Mouse (Mus musculus) heart, postnatal 14 days (tissue): ENCODE measurements at regions not wholly inside any gene's neighbourhood (a gene's known extent, or its start where the extent isn't known, plus 50 kb on each side); places are given as distances from the start of the nearest gene placed in this dataset.

Experiments used
- DNase-seq, 2 experiments: peaks; one replicate each; pipeline ENCODE4 v3.0.0; 2021 to 2022
- intact Hi-C: fragments of 180-260 bp; cut with DNase I; formaldehyde crosslinking; loops from one replicate; pipeline ENCODE4 v1.15.1; 2025

DNA sequence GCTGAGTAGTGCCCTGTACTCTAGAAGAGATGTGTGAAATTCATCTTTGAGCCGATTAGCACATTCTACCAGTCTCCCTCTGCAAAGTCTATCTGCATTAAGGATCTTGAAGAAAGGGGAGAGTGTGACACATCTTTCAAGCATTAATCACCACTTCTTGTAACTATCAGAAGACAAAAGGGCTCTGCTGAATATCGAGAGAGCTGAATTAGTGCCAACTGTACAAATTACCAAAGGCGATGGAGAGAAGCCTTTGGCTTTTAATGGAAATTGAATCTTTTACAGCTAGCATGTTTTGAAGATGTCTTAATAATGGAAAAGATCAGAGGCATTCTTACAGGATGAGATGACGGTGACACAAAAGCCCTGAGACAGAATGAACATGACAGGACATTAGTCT lies 97.2 kb upstream of the Pam start:
- intact Hi-C loops: no loop called here
- DNase-seq: no peak

DNA sequence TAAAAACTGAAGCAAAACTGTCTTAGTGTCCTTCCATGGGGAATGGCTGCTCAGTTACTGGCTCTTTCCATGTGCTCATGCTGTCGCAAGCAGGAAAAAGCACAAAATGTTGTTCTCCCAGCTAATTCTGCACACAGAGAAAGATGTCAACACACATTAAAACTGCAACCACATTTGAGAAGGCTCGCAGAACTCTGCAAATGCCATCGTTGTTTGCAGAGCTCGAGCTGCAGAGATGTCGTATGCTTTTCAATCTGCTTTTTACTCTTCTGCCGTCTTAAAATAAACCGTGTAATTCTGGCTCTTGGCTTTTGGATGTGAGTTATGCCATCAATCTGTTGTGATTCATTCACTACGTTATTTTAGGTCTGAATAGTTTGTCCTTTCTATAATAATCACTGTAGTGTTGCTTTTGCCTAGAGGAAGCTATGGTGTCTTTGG lies 96.6 kb upstream of the Pam start:
- DNase-seq: no peak
- intact Hi-C loops: no loop called here

DNA sequence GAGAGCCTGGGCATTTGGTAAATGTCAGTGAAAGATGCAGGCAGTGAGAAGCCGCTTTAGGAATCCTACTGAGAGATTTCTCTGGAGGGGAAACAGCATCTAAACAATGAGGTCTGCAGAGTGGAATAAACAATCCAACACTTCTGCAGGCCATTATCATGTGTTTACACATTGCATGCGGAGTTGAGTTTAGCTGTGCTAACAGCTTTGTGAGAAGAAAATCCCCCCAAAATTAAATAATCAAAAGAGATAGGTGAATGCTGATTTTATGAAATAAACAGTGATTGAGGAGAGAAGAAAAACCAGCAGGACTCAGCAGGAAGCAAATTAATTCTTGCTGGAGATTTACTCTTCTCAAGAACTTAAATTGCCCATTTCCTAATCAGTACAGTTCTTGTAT lies 95.9 kb upstream of the Pam start:
- DNase-seq: no peak
- intact Hi-C loops: no loop called here

DNA sequence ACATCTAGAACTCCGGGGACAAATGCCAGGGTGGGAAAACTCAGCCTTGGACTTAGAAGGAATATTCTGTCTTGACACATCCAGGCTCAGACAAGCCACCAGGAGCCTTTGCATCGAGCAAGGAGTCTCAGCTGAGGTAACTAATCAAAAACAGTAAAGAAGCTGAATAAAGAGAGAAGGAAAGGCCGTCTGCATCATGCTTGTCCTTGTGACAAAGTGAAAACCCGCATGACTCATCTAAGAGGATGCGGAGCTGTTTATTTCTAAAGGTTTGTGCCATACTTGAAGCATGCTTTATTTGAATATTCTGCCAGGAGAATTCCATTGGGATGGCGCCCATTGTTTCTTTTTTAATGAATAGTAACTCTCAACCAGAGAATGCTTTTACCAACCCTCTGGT lies 95.3 kb upstream of the Pam start:
- no peak for DNase-seq
- intact Hi-C loops: no loop called here

DNA sequence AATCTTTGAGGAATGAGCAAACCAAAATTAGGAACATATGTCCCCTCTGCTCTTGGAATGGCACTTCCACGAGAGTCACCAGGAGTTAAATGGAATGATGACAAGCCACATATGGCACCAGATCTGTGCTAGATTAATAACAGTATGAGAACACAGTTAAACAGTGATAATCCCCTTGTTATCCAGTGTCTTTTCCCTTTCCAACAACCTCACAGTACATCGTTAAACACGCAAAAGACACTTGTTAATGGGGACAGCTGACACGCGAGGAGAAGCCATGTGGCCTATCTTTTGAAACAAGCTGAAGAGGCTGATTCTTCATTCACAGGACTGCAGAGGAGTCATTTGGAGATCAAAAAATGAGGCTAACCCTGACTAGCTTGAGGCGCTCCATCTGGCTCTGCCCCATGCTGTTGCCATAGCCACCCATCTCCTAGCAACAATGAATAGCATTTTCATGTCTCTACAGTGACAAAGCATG lies 94.6 kb upstream of the Pam start:
- DNase-seq: peak in 1 of 2 experiments; percentile 10
- intact Hi-C loops: no loop called here

DNA sequence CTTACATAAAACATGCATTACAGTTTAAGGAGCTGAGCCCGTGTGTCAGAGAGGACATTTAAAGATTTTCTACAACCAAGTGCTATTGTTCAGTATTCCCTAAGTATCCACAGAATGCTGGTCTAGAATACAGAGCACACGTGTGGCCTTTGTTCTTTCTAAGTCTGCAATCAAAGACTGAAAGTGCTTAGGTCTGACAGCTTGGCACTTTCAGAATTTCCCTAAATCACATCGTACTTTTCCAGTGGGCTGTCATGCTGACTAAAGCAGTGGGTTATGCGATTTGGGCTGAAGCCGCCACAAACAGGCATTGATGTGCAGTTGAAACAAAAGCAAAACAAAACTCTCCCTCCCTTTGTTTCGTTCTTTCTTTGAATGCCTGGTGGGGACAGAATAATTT lies 84.9 kb upstream of the Pam start:
- no peak for DNase-seq
- intact Hi-C loops: no loop called here

DNA sequence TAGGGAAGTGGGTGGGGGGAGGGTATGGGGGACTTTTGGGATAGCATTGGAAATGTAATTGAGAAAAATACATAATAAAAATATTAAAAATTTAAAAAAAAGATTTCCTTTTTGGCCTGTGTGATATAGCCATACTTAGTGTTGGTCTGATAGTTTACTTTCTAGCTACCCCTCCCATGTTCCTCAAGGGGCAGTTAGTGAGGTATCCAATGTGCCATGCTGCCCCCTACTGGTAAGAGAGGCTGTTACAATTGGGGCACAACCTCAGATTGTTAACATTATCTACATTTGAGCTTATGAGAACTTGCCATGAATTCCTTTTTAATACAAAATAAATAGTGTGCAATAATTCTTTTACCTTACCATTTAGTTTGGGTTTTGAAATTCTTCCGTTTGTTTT lies 83.6 kb upstream of the Pam start:
- peak; percentile 53 to 75 for DNase-seq
- intact Hi-C loops: loop anchor here (5.0 kb wide), 1 partner anchor 372 kb away; no protein-coding TSS in a partner anchor

DNA sequence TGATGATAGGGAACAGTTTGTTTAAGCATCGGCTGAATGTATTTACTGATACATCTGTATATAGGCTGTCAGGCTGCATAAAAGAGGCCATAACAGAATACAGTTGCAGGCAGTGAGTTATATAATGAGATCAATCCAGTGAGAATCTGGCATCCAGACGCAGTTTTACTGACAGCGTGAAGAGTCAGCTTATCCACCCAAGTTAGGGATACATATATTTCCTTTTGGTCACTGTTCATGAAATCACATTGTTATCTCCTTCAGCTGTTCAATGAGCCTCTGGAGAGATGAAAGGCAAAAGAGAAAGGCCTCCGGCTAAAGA lies 79.3 kb upstream of the Pam start:
- intact Hi-C loops: loop anchor here (5.0 kb wide), 1 partner anchor 367 kb away; no protein-coding TSS in a partner anchor

DNA sequence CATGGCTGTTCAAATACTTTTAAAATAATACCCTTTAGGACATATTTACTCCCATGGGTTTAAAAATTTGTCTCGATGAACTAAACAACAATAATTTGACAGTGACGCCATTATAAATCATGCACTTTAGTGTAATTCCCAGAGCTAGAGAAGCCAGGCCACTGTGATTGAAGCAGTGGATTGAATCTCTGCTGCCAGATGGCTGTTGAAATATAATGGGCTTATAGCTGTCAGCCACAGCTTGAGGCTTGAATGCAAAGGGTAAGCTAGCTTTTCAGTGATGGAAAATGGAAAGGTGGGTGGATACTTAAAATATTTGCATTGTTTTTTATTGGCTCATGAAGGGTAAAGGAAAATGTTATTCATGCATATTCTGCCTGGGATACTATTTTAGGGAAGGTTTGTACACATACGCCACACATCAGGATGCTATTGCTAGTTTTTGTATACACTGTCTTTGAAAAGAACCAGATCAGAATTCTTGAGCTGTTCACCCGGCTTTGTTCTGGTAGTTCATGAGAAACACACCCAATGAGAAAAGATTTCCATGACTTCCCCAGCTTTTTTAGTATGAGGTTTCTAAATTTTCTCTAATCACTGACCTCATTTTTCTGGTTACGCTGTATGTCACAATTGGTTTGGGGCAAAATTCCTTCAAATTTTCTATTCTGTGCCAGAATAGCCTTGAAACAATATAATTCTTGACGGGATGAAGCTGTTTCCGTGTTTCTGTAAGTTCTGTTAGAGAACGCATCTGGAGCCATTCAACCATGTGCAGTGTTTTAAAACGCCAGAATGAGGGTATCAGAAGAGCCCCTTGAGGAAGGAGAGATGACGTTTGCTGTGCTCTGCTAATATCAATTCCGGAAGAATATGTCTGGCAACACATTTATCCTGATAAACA lies 78.7 kb upstream of the Pam start:
- no peak for DNase-seq
- intact Hi-C loops: no loop called here

More for the DNA sequence above, 79.3 kb upstream of the Pam start:
- DNase-seq: no peak

DNA sequence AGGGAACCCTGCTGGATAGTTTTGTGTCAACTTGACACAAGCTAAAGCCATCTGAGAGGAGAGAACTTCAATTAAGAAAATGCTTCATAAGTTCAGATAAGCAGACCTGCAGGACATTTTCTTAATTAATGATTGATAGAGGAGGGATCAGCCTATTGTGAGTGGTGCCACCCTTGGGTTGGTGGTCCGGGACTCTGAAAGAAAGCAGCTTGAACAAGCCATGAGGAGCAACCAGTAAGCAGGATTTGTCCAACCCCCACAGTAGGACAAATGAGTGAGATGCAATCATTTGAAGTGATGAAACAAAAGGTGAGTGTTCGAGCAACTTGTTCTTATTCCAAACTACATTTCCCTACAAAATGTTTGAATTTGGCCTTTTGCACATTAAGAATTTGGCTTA lies 78.0 kb upstream of the Pam start:
- intact Hi-C loops: no loop called here
- DNase-seq: no peak

DNA sequence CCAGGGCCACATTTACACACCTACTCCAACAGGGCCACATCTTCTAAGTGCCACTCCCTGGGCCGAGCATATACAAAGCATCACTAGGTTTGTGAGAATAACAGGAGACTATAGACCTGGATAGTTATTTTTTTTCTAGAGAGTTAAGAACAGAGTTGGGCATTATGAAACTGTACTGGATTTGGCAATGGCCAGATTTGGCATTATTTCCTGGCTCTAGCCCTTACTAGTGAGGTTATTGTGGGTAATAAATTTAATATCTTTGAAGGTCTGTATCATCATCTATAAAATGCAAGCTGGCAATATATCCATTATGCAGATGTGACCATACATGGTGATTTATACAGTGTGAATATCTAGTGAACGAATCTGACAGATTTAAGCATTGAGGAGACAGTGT lies 75.8 kb upstream of the Pam start:
- intact Hi-C loops: no loop called here
- DNase-seq: no peak

DNA sequence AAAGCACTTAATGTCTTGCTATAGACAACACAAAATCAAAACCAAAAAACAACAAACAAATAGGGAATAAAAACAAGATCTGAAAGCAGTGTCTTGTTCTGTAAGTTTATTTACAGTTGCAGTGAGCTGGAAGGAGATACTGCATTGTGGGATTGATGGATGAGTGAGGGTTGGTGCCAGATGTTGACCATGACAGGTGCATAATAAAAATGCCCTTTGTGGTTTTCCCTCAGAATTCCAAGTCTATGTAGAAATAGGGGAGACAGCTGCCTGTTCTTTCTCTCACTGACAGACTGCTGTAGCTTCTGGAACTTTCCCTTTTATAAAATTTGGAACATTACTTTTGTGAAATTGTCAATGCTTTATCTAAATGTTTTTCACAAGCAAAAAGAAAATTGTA lies 73.9 kb upstream of the Pam start:
- intact Hi-C loops: loop anchor here (10.0 kb wide), 1 partner anchor 195 kb away; no protein-coding TSS in a partner anchor
- DNase-seq: no peak

DNA sequence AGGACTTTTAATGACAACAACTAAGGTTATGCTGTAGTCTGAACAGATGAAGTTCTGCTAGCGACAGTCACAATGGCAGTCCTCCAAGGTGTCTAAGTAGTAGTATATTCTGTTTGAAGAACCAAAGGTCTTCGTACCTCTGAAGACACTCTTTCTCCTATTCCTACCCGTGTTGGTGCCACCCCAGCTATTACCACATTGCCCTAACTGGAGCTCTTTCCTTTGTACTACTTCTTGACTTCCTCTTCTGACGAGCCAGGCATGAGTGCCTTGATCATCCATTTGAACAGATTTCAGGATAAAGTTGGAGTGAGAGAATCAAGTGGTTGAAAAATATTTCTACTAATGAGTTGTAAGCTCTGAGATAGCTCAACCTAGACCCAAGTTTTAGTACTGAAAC lies 72.4 kb upstream of the Pam start:
- intact Hi-C loops: loop anchor here (10.0 kb wide), 1 partner anchor 193 kb away; no protein-coding TSS in a partner anchor
- no peak for DNase-seq

DNA sequence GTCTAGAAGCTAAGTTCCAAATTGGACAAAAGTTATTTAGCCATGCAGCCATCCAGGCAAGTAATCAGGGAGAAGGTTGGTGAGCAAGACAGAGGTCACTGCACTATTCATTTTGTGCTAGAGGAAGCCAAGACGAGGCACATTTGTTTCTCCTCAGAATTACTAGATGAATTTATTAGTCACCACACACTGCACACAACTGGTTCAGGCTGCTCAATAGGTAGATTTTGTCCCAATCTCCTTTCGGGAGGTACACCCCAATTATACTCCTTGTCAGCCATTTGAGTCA lies 67.1 kb upstream of the Pam start:
- intact Hi-C loops: loop anchor here (10.0 kb wide), 1 partner anchor 188 kb away; no protein-coding TSS in a partner anchor
- no peak for DNase-seq

DNA sequence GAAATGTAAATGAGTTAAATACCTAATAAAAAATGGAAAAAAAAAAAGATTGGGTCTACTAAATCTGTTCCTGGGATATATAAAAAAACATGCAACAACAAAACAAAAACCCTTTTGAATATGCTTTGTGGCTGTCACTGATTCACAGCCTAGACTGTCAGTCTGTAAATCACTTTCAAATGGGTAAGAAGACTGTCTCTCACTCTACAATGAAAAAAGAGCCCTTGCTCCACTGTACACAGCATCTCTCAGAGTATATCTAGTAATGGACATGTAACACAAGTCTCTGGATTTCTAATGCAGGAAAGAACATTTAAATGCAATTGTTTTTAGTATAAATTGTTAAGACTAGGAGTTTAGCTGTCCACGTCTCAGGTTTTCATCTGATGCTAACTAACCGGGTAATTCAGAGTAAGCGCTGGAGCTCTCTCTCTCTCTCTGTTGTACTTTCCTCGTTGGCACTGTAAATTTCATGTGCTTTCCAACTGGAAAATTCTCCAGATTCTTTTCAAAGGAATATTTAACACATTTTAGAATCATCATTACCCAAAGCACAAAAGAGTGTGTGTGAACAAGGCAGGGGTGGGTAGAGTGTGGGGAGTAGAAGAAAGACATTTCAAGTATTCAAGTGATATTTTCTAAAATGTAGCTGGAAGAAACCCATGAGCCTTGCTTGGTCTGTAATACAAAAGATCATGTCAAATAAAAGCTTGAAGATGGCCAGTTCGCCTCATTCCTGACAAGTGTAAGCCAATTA lies 66.6 kb upstream of the Pam start:
- DNase-seq: no peak
- intact Hi-C loops: loop anchor here (10.0 kb wide), 1 partner anchor 187 kb away; no protein-coding TSS in a partner anchor

DNA sequence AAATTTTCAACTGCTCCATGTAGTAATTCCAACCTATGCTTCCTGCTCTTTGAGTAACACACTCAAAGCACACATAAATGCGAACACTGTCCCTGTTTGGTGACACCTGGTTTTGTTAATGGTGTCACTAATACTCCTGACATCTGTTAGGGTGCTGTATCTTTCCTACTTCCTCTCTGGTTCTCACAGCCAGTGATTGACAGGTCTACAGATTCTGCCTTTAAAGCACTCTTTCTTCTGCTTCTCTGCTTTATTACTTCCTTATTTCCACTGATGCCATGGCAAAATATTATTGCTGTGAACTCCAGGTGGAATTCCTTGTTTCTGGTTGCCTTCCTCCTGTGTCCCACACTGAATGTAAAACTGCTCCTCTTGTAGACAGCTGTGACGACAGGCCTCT lies 63.5 kb upstream of the Pam start:
- intact Hi-C loops: no loop called here
- DNase-seq: no peak

DNA sequence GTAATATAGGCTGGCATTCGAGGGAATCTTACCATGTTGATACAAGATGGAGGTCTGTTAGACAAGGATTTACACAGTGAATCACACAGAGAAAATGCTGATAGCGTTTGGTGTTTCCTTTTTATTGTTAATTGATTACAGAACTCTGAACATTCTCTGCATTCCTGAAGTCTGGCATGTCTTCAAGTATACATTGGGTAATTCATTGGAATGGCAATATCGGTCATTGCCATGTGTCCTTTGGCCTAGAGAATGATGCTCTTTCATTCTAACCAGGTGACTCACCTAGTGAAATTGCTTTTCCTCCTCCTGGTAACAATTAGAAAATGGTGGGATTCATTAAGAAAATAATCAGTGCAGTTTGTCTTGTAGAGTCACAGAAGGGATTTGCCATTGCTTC lies 51.9 kb upstream of the Pam start:
- DNase-seq: no peak
- intact Hi-C loops: no loop called here
